Mouse (Mus musculus): ENCODE measurements around the gene Rchy1.

GRCm38 (mm10) chr5:91987236-91987635 lies 24.4 kb upstream of the Rchy1 start, which contains the start of gene Odaph:
- TF ChIP-seq CTCF (IDR thresholded peaks at IDR 0.05; ENCODE audit: extremely low read depth, insufficient read length, insufficient replicate concordance, low read depth, low read length): no peak
- no peak for TF ChIP-seq POLR2A (IDR thresholded peaks at IDR 0.05; ENCODE audit: low read depth, low read length)
